Mouse (Mus musculus): ENCODE data around the gene Vstm5.
"Not testable (repeated sequence)": the region's sequence is repeated elsewhere in the genome, so short reads cannot be mapped to it uniquely, and the experiment has no call there.

Gene Vstm5

DNA sequence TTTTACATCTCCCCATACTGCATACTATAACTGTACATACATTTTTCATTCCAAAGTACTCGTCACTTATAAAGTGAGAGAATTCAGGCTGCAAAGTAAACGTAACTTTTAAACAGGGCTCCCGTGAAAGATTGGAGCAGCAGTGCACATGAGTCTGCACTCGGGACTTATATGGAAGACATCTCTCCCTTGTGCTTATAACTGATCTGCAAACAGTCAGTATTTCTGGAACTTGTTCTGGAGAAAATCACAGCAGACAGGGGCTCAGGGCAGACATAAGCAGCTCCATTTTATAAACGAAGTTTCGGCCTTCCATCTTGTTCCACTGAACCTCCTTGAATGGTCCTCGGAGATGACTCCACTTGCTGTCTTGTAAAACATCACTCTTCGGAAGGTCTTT, 23.1 kb downstream of the Vstm5 start:
- DNase-seq (ENCODE audit: low spot score in 2 of 2): no peak

GRCm38 (mm10) chr9:15263487-15263886, 24.6 kb downstream of the Vstm5 start:
- no peak for DNase-seq (ENCODE audit: low spot score in 2 of 2)

GRCm38 (mm10) chr9:15273981-15274380, 35.1 kb downstream of the Vstm5 start:
- DNase-seq (ENCODE audit: low spot score in 2 of 2): no peak

- DNase-seq (ENCODE audit: low spot score in 2 of 2): no peak
Observed at GRCm38 (mm10) chr9:15276855-15277254, 38.0 kb downstream of the Vstm5 start.

DNA sequence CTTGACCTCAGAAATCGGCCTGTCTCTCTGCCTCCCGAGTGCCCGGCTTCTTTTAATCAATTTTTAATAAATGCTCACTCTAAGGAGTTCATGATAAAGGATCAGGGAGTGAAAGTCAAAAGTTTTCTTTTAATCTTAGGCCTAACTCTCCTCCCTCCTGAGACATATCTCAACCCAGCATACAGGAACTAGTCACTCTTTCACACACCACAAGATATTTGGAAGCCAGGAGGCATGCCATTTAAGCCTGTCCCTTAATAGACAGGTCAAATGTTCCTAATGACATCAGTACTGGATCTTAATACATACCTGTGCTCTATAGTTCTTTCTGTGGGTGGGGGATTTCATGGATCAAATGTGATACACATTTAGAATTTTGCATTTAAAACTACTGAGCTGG, 39.5 kb downstream of the Vstm5 start:
- DNase-seq (ENCODE audit: low spot score in 2 of 2): no peak

GRCm38 (mm10) chr9:15279139-15279648, 40.3 kb downstream of the Vstm5 start:
- no peak for DNase-seq (ENCODE audit: low spot score in 2 of 2)

DNA sequence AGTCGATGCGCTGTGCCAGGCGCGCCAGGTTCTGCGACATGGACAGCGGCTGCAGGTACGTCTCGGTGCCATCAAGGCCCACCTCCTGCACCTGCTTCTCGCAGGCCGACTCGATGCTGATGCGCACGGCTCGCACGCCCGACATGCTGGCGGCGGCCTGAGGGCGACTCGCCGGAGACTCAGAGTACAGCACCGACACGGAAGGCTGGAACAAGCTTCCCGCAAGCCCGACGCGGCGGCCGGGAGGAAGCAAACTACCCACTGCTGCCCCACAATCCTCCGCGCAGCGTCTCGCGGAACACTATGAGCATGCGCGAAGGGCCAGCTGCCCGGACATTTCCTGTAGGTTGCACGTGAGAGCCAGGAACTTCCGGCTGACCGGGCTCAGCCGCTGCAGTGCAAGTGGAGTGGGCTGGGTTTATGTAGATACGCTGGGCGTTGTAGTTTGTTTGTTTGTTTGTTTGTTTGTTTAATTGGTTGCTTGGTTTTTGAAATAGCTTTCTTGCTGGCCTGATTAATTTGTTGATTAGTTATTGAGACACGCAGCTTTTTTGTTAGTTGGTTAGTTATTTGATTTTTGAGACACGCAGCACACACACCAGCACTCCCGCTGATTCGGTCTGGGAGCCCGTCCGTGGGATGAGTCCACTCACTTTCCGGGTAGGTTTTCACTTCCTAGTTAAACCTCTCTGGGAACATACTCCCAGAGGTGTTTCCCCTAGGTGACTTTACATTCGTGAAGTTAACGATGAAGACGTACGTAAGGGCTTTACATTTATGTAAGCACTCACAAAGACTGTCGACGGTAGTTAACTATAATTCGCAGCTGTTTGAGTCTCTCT, 41.0 kb downstream of the Vstm5 start, which contains the start of gene Med17:
Gene Med17, minus strand, starts transcription at position 283 of the 842 bp plus-strand sequence.
- peak; percentile 85 to 92 for DNase-seq (ENCODE audit: low spot score in 2 of 2)

GRCm38 (mm10) chr9:15280491-15280879, 41.6 kb downstream of the Vstm5 start:
- DNase-seq (ENCODE audit: low spot score in 2 of 2): no peak

- peak in 1 of 2 experiments; percentile 52 for DNase-seq (ENCODE audit: low spot score in 2 of 2)
Observed at GRCm38 (mm10) chr9:15285443-15285842, 46.6 kb downstream of the Vstm5 start.

DNA sequence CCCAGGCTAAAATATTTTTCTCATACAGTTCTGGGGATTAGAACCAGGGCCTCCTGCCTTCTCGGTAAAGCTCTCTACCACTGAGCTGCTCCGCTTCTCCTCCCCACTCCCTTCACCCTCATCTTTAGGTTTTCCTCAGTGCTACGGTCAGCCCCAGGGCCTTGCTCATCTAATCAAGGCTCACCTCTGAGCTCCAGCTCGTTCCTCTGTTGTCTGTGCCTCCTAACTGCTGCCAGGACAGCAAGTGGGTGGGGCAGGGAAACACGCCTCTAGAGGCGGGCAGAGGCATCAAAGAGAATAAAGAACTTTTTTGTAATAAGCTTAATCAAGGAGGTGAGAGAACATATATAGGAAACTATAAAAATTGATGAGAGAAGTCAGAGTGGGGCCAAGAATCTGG, 49.0 kb downstream of the Vstm5 start:
- DNase-seq (ENCODE audit: low spot score in 2 of 2): no peak

DNA sequence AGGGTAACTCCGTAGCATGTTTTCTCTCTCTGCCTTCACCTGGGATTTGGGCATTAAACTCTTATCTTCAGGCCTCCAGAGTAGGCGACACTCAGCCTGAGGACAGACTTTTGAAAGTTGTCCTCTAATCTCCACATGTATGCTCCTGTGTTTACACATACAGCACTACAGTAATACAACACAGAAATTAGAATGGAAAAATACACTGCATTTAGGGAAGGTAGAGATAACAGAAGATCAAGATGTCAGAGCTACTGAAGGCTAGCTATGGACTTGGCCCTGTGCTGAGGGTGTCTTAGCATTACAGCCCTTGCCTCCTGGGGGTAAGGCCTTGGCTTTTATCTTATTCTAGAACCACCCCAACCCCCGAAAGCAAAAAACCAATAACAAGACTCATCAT, 49.6 kb downstream of the Vstm5 start:
- no peak for DNase-seq (ENCODE audit: low spot score in 2 of 2)

DNA sequence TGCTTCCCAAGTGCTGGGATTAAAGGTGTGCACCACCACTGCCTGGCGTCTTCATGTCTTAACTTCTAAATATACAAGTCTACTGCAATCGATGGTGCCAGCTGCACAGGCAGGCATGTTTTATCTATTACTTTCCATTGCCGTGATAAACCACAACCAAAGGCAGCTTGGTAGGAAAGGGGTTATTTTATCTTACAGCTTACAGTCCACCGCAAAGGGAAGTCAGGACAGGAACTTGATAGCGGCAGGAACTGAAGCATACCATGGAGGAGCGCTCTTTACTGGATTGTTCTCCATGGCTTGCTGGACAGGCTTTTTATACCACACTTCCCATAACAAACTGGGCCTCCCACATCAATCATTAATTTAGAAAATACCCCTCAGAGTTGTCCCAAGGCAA, 50.4 kb downstream of the Vstm5 start:
- DNase-seq (ENCODE audit: low spot score in 2 of 2): no peak

DNA sequence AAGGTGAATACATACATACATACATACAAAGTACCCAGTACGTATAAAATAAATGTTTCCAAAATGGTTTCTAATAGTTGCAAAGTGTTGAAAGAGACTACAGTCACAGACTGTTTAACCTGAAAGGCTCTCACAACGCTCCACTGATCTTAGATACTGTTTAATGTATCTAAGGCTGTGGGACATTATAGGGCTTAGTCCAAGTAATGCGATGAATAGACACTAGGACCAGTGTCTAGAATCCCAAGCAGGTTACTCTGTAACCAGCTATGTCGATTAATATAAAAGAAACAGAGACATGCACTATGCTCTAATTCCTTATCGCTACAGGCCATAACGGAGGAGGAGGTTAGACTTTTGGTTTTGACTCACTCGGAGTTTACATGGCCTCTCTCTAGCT, 58.3 kb downstream of the Vstm5 start:
- DNase-seq (ENCODE audit: low spot score in 2 of 2): no peak

GRCm38 (mm10) chr9:15298451-15298850, 59.6 kb downstream of the Vstm5 start:
- DNase-seq (ENCODE audit: low spot score in 2 of 2): no peak

DNA sequence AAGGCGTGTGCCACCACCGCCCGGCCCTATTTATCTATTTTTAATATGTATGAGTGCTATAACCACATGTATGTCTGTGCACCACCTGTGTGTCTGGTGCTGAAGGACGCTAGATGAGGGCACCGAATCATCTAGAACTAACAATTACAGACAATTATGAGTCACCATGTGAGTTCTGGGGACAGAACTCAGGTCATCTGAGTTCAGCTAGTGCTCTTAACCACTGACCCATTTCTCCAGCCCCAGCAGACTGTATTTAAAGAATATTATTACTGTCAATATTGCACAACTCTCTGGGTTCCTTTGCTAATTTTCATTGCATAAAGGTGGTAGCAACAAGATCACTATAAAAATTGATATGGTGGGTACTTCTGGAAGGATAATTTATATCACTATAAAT, 61.2 kb downstream of the Vstm5 start:
- DNase-seq (ENCODE audit: low spot score in 2 of 2): no peak

- no peak for DNase-seq (ENCODE audit: low spot score in 2 of 2)
Observed at GRCm38 (mm10) chr9:15301399-15301798, 62.6 kb downstream of the Vstm5 start.

DNA sequence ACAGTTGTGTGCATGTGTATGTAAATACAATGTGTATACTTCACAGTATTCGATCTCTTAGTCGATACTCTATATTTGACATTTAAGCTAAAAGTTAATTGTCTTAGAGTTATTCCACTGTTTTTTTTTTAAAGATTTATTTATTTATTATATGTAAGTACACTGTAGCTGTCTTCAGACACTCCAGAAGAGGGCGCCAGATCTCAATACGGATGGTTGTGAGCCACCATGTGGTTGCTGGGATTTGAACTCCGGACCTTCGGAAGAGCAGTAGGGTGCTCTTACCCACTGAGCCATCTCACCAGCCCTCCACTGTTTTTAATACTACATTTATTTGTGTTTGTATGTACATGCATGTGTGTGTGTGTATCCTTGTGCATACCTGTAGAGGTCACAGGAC, 63.2 kb downstream of the Vstm5 start:
- not testable (repeated sequence) for DNase-seq (ENCODE audit: low spot score in 2 of 2)

- DNase-seq (ENCODE audit: low spot score in 2 of 2): no peak
Observed at GRCm38 (mm10) chr9:15302881-15303280, 64.0 kb downstream of the Vstm5 start.

- peak; percentile 99 for DNase-seq (ENCODE audit: low spot score in 2 of 2)
Observed at GRCm38 (mm10) chr9:15305503-15306397, 66.9 kb downstream of the Vstm5 start, which contains the start of gene Taf1d. Taf1d (plus strand) TSS chr9:15306214.

DNA sequence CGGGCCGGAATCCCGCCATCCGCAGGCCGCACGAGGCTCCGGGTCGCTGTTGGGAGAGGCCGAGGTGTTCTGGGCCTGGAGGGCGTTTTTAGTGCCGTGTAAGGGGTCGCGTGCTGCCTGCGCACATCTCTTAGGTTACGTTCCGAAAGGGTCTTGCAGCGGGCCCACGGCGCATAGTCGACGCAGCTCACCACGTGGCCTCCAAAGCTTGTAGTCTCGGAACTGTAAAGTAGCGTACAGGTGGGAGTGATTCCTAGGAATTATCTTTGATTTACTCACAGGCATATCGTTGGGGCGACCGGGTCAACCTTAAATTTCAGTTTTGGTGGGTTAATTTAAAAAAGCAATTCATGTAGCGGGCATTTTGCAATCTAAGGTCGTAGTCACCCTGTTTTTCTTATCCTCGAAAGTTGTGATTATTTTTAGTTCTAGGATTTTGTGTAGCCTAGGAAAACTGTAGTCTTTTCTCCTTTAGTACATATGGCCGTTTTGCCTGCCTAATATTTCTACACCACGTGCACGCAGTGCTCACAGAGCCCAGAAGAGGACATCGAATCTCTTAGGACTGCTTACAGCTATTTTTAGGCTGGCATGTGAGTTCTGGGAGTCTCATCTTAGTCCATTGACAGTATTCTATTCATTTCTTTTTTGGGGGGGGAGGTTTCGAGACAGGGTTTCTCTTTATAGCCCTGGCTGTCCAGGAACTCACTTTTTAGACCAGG, 67.7 kb downstream of the Vstm5 start, which contains the start of gene 4931406C07Rik:
Gene 4931406C07Rik, minus strand, starts transcription at position 51 of the 722 bp plus-strand sequence.
- DNase-seq (ENCODE audit: low spot score in 2 of 2): no peak

- no peak for DNase-seq (ENCODE audit: low spot score in 2 of 2)
Observed at GRCm38 (mm10) chr9:15307257-15307656, 68.4 kb downstream of the Vstm5 start.

DNA sequence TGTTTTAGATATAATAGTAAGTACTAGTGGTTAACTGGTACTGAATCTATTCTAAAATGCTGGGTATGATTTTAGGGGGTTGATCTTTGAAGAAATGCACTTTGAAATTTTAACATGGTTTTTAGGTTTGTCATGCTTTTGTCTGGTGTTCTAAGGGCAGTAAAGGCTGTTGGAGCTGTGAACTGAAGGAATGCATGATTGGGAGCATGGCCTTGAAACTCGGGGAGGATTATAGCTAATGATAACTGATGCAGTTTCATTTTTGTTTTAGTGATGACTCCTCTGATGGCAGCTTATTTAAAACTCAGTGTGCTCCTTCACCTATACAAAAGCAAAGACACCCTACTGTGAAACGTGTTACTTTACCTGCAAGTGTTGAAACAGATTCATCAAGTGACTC, 69.4 kb downstream of the Vstm5 start:
- no peak for DNase-seq (ENCODE audit: low spot score in 2 of 2)

Data from spleen, postnatal 10 days (tissue).